Mouse (Mus musculus) T-cell, adult 2 months (primary cell): ENCODE results near the gene H1fx.
"Not testable (repeated sequence)": the region's sequence is repeated elsewhere in the genome, so short reads cannot be mapped to it uniquely, and the experiment has no call there.

Source experiments
- DNase-seq: peaks from one replicate; pipeline ENCODE4 v3.0.0; 2022; ENCODE audit warnings: low spot score

Gene H1fx

GRCm38 (mm10) chr6:87981547-87982256 lies at the start of gene H1fx:
Gene H1fx (minus strand): TSS chr6:87981637.
- DNase-seq: no peak

- DNase-seq: no peak
These were observed 49.0 kb upstream of the H1fx start for GRCm38 (mm10) chr6:88030432-88030831.

GRCm38 (mm10) chr6:88027390-88027789 lies 46.0 kb upstream of the H1fx start:
- DNase-seq: no peak

GRCm38 (mm10) chr6:88023316-88023890 lies 42.0 kb upstream of the H1fx start:
- no peak for DNase-seq

- no peak for DNase-seq
These were observed 37.7 kb upstream of the H1fx start for GRCm38 (mm10) chr6:88019154-88019553.

GRCm38 (mm10) chr6:88017821-88018220 lies 36.4 kb upstream of the H1fx start:
- no peak for DNase-seq

GRCm38 (mm10) chr6:88015797-88016196 lies 34.4 kb upstream of the H1fx start:
- DNase-seq: no peak

GRCm38 (mm10) chr6:88013456-88013855 lies 32.0 kb upstream of the H1fx start:
- no peak for DNase-seq

GRCm38 (mm10) chr6:88012601-88013000 lies 31.2 kb upstream of the H1fx start:
- DNase-seq: no peak

GRCm38 (mm10) chr6:88011106-88011505 lies 29.7 kb upstream of the H1fx start:
- peak; percentile 9 for DNase-seq

- no peak for DNase-seq
These were observed 27.8 kb upstream of the H1fx start for GRCm38 (mm10) chr6:88009209-88009608.

- DNase-seq: not testable (repeated sequence)
These were observed 23.3 kb upstream of the H1fx start for GRCm38 (mm10) chr6:88004773-88005172.

- DNase-seq: no peak
These were observed 22.0 kb upstream of the H1fx start for GRCm38 (mm10) chr6:88003439-88003838.

GRCm38 (mm10) chr6:87998358-87998757 lies 16.9 kb upstream of the H1fx start:
- no peak for DNase-seq

GRCm38 (mm10) chr6:87997706-87998265 lies 16.3 kb upstream of the H1fx start:
- peak; percentile 59 for DNase-seq

- DNase-seq: no peak
These were observed 15.2 kb upstream of the H1fx start for GRCm38 (mm10) chr6:87996606-87997005.

- no peak for DNase-seq
These were observed 14.1 kb upstream of the H1fx start for GRCm38 (mm10) chr6:87995519-87995918.

GRCm38 (mm10) chr6:87993790-87994571 lies 12.5 kb upstream of the H1fx start:
- no peak for DNase-seq

GRCm38 (mm10) chr6:87992733-87993132 lies 11.3 kb upstream of the H1fx start:
- DNase-seq: no peak

GRCm38 (mm10) chr6:87991886-87992285 lies 10.4 kb upstream of the H1fx start:
- no peak for DNase-seq

- no peak for DNase-seq
These were observed 9.8 kb upstream of the H1fx start for GRCm38 (mm10) chr6:87991216-87991615.

- no peak for DNase-seq
These were observed 1.1 kb upstream of the H1fx start for GRCm38 (mm10) chr6:87982506-87982905.

GRCm38 (mm10) chr6:87981030-87981485 lies 379 bp downstream of the H1fx start:
- no peak for DNase-seq
